Mouse (Mus musculus) bone marrow, adult 2 months (tissue): ENCODE data around the gene Pycr1. TPM values are rescaled to one million over a fixed set of nuclear protein-coding genes. Genes with fewer than 3 reads are reported as not detected.

Experiments
- H3K27ac ChIP-seq: fragments of 200-500 bp; 2 replicates; pipeline ENCODE4 v1.5.1; 2012; ENCODE audit warnings: low read depth, mild to moderate bottlenecking, control low read depth, inconsistent platforms, low read length; ENCODE audit not compliant: control insufficient read depth, poor library complexity, insufficient read depth
- H3K4me1 ChIP-seq: fragments of 200-500 bp; 2 replicates; pipeline ENCODE4 v1.6.1; 2011; ENCODE audit warnings: low read length; ENCODE audit not compliant: control insufficient read depth, insufficient read depth
- H3K4me3 ChIP-seq: fragments of 200-500 bp; replicated peaks from 2 replicates; pipeline ENCODE3; 2011; ENCODE audit warnings: mild to moderate bottlenecking, low read depth, low read length, control low read depth; ENCODE audit not compliant: control insufficient read depth
- CTCF ChIP-seq: fragments of 200-500 bp; IDR thresholded peaks from 2 replicates; pipeline ENCODE4 v1.5.1; 2011; ENCODE audit warnings: low read length, control low read depth; ENCODE audit not compliant: control insufficient read depth, insufficient read depth
- POLR2A ChIP-seq: fragments of 200-500 bp; IDR thresholded peaks from 2 replicates; pipeline ENCODE4 v1.6.1; 2011; ENCODE audit warnings: low read depth, mild to moderate bottlenecking, control low read depth, low read length, borderline replicate concordance; ENCODE audit not compliant: control insufficient read depth
- WGBS: fragments of 180-500 bp; shearing (Covaris S2); methylation state at CpG from one replicate; pipeline ENCODE4 v1.1.7; 2018; 5-methylcytosine and 5-hydroxymethylcytosine counted together
- polyA plus RNA-seq: library from polyadenylated mRNA; stranded (reverse); fragments of >200 nt; gene quantifications from 2 replicates; pipeline ENCODE4 v1.2.4, GENCODE M21; 2011; ENCODE audit warnings: low replicate concordance; ENCODE audit not compliant: missing spikeins, insufficient read depth, insufficient read length

Gene Pycr1
- polyA plus RNA-seq, 1 experiment, result 2.3 TPM

GRCm38 (mm10) chr11:120661076-120661460 is 17.5 kb upstream of the Pycr1 start, which contains the start of gene Notum:
Gene Notum, minus strand, starts transcription at chr11:120661175.
- H3K4me3 ChIP-seq, result no peak within 1 kb of the TSS
- no peak within 1 kb of the TSS; the same call in 1 of the 2 replicates for H3K27ac ChIP-seq
- H3K4me1 ChIP-seq, result no peaks in the 10 kb centered on the region
- TF ChIP-seq POLR2A (no peak), CTCF (no peak)
- 5% methylated on average over 35 of the region's 35 CpGs for WGBS

- H3K4me3 ChIP-seq, result no peak overlapping the region
- TF ChIP-seq CTCF (no peak), POLR2A (no peak)
- 2% methylated on average over 82 of the region's 95 CpGs for WGBS
- H3K4me1 ChIP-seq, result no peaks in the 10 kb centered on the region
- no peak overlapping the region; the same call in 1 of the 2 replicates for H3K27ac ChIP-seq
Observed at GRCm38 (mm10) chr11:120660301-120661075, 16.9 kb upstream of the Pycr1 start.

GRCm38 (mm10) chr11:120659509-120660300 is 16.1 kb upstream of the Pycr1 start:
- Histone ChIP-seq H3K4me1 (no peaks in the 10 kb centered on the region), H3K4me3 (no peak overlapping the region), H3K27ac (no peak overlapping the region)
- 6% methylated on average over 50 of the region's 50 CpGs for WGBS
- TF ChIP-seq CTCF, result no peak
- no peak for TF ChIP-seq POLR2A

GRCm38 (mm10) chr11:120658876-120659410 is 15.4 kb upstream of the Pycr1 start:
- Histone ChIP-seq H3K27ac (no peak overlapping the region), H3K4me3 (no peak overlapping the region), H3K4me1 (no peaks in the 10 kb centered on the region)
- TF ChIP-seq POLR2A (no peak), CTCF (peak; percentile 79)
- 3% methylated on average over 24 of the region's 24 CpGs for WGBS

- TF ChIP-seq POLR2A, result no peak
- H3K4me3 ChIP-seq, result no peak overlapping the region
- no peaks in the 10 kb centered on the region for H3K4me1 ChIP-seq
- H3K27ac ChIP-seq, result no peak overlapping the region
- WGBS, result 86% methylated on average over 4 of the region's 4 CpGs
Observed at GRCm38 (mm10) chr11:120657301-120657700, 13.7 kb upstream of the Pycr1 start.

GRCm38 (mm10) chr11:120654741-120655140 is 11.2 kb upstream of the Pycr1 start:
- no peak overlapping the region for H3K4me3 ChIP-seq
- WGBS, result 77% methylated on average over 3 of the region's 3 CpGs
- H3K4me1 ChIP-seq, result no peaks in the 10 kb centered on the region
- H3K27ac ChIP-seq, result no peak overlapping the region
- TF ChIP-seq CTCF, result no peak
- TF ChIP-seq POLR2A, result no peak

- H3K4me3 ChIP-seq, result no peak overlapping the region
- WGBS, result 77% methylated on average over 3 of the region's 3 CpGs
- TF ChIP-seq POLR2A, result no peak
- peak; percentile 32; the same call in 1 of the 2 replicates for TF ChIP-seq CTCF
- no peak overlapping the region for H3K27ac ChIP-seq
- H3K4me1 ChIP-seq, result no peaks in the 10 kb centered on the region; the same call in 1 of the 2 replicates
Observed at GRCm38 (mm10) chr11:120651872-120652271, 8.3 kb upstream of the Pycr1 start.

- WGBS, result 8% methylated on average over 13 of the region's 13 CpGs
- Histone ChIP-seq H3K4me3 (peak within 1 kb of the TSS; percentile 38), H3K4me1 (peaks cover under 1% of the 10 kb centered on the region; the same call in 1 of the 2 replicates), H3K27ac (peak within 1 kb of the TSS; percentile 77)
- TF ChIP-seq CTCF, result no peak
- TF ChIP-seq POLR2A, result no peak
Observed at GRCm38 (mm10) chr11:120648001-120648476, 4.5 kb upstream of the Pycr1 start, which contains the start of gene Myadml2. Gene Myadml2, minus strand, starts transcription at chr11:120648158.
